Mouse (Mus musculus) kidney, adult 2 months (tissue): ENCODE data around the gene Vti1a.

Experiments
- CTCF ChIP-seq: fragments of 200-500 bp; conservative IDR thresholded peaks from 2 replicates; pipeline ENCODE4 v1.5.1; 2011; ENCODE audit warnings: low read depth, mild to moderate bottlenecking, control low read depth, low read length, moderate library complexity, mixed read lengths; ENCODE audit not compliant: insufficient read depth, insufficient read length
- POLR2A ChIP-seq: fragments of 200-500 bp; IDR thresholded peaks from one replicate; pipeline ENCODE4 v1.6.1; 2011; ENCODE audit warnings: low read depth, low read length, control low read depth

DNA sequence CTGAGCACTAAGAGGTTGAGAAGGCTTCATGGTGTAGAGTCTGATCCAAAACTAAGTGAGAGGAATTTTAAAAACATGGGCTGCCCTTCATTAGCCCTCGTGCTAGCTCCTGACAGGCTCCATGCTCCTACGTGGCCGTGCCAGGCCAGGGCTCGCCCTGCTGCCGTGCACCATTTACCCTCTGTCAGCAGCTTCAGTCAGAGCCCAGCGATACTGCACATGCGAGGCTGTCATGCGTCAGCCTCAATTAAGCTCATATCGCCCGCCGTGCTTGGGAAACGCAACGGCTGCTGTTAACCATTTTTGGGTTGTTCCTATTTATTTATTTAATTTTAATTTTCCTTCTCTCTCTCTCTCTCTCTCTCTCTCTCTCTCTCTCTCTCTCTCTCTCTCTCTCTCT, 133.0 kb downstream of the Vti1a start:
- TF ChIP-seq CTCF (no peak), POLR2A (no peak)
